17 mouse cellular contexts compared by ENCODE assay signal in genomic region chr12:26436334-26436733, GRCm38 (mm10). TPM values are rescaled to one million over a fixed set of nuclear protein-coding genes. Genes with fewer than 3 reads are reported as not detected.
A peak's percentile ranks its signal among the peaks of the same experiment; 100 is the strongest.
DNase-seq lines count a peak whose midpoint lies in the region; ATAC-seq lines count a peak whose summit lies in the region.
"Had no signal": no experiment of that assay in that cellular context is flagged by ENCODE, and none has a peak within 500 bp of the region (broad histone marks: within the 10 kb centered on the region; RNA-seq: fewer than 3 reads in every experiment).

No protein-coding gene starts in this region.

- no peaks in the 10 kb centered on the region for H3K27me3 ChIP-seq in forebrain, embryonic 15.5 days
- H3K27me3 ChIP-seq: forebrain, embryonic 13.5 days; limb, embryonic 13.5 days; neural tube, embryonic 15.5 days had no signal

- ATAC-seq in forebrain, embryonic 15.5 days (replicated peaks): no peak
- ATAC-seq: forebrain, embryonic 13.5 days had no signal

- peak overlapping the region; percentile 9; the same call in 1 of the 2 replicates for H3K27ac ChIP-seq in brown adipose tissue, adult 24 weeks (replicated peaks; ENCODE audit: low read depth, low read length)
- H3K27ac ChIP-seq in forebrain, embryonic 15.5 days (replicated peaks): no peak overlapping the region
- H3K27ac ChIP-seq: forebrain, embryonic 13.5 days; hindbrain, embryonic 10.5 days; left cerebral cortex, adult 2 months; limb, embryonic 13.5 days; neural tube, embryonic 15.5 days had no signal

- H3K4me1 ChIP-seq in brown adipose tissue, adult 24 weeks (ENCODE audit: control insufficient read depth, insufficient read depth, insufficient read length, low read length): peaks cover 5% of the 10 kb centered on the region; the same call in 1 of the 2 replicates
- no peaks in the 10 kb centered on the region for H3K4me1 ChIP-seq in forebrain, embryonic 15.5 days
- H3K4me1 ChIP-seq: forebrain, embryonic 13.5 days; hindbrain, embryonic 10.5 days; neural tube, embryonic 15.5 days had no signal

- no peak overlapping the region for H3K9ac ChIP-seq in forebrain, embryonic 15.5 days (replicated peaks)
- H3K9ac ChIP-seq: forebrain, embryonic 13.5 days; limb, embryonic 13.5 days; neural tube, embryonic 15.5 days had no signal

- no peaks in the 10 kb centered on the region for H3K9me3 ChIP-seq in forebrain, embryonic 15.5 days
- H3K9me3 ChIP-seq: forebrain, embryonic 13.5 days; hindbrain, embryonic 10.5 days; limb, embryonic 13.5 days; neural tube, embryonic 15.5 days had no signal

- H3K36me3 ChIP-seq in forebrain, embryonic 15.5 days: no peaks in the 10 kb centered on the region
- H3K36me3 ChIP-seq: G1E; hindbrain, embryonic 10.5 days; limb, embryonic 13.5 days; neural tube, embryonic 15.5 days had no signal

- no peak overlapping the region for H3K4me2 ChIP-seq in forebrain, embryonic 15.5 days (replicated peaks)
- H3K4me2 ChIP-seq: forebrain, embryonic 13.5 days; limb, embryonic 13.5 days; midbrain, embryonic 11.5 days; neural tube, embryonic 15.5 days had no signal

- 91% methylated on average over 4 of the region's 4 CpGs for WGBS in forebrain, embryonic 15.5 days

- DNase-seq in heart, adult 18-20 months: peak; percentile 69 to 80
- DNase-seq in heart, postnatal 4 days: no peak
- peak; percentile 59 to 67 for DNase-seq in heart, adult 9 months (ENCODE audit: low spot score in 2 of 2)
- peak; percentile 50 to 66 for DNase-seq in kidney, postnatal 25 days
- DNase-seq in urinary bladder, postnatal 4 days (ENCODE audit: low spot score in 2 of 2): no peak
- no peak for DNase-seq in cerebellum, adult 11 months
- DNase-seq: cerebellum, adult 9-10 months; right cerebral cortex, postnatal 4 days had no signal

- no peak overlapping the region for H3K4me3 ChIP-seq in brown adipose tissue, adult 24 weeks (ENCODE audit: insufficient read depth, low read depth, low read length)
- no peak overlapping the region for H3K4me3 ChIP-seq in forebrain, embryonic 15.5 days
- H3K4me3 ChIP-seq: forebrain, embryonic 13.5 days; hindbrain, embryonic 10.5 days; left cerebral cortex, adult 2 months; limb, embryonic 13.5 days; neural tube, embryonic 15.5 days had no signal

RNA-seq across cellular contexts. Expression of gene Rsad2, which starts 19.9 kb away (rescaled TPM):
- 1 to 10 TPM; 5.8 to 7.8 TPM for total RNA-seq in heart, adult 18-20 months (2021)
- 1 to 10 TPM; 4.3 to 8.2 TPM for total RNA-seq in heart, postnatal 4 days (2021)
- 2.9 and 8.1 TPM in 2 replicates for polyA plus RNA-seq in brown adipose tissue, adult 24 weeks (2012; ENCODE audit: insufficient read depth, insufficient read length, missing spikeins)
- polyA plus RNA-seq in forebrain, embryonic 15.5 days (2015; fragmentation: Nextera tagmentation; extraction: Ambion mirVana): 0.43 and 0.49 TPM in 2 replicates
- polyA plus RNA-seq: G1E had no signal

RNA-seq across cellular contexts. Expression of gene Rnf144a, which starts 21.3 kb away (rescaled TPM):
- total RNA-seq in heart, adult 18-20 months (2021): 10 to 100 TPM in 1 of 2 experiments, 1 to 10 TPM in 1; 9.7 to 12.1 TPM
- 10 to 100 TPM; 33.6 to 39.6 TPM for total RNA-seq in heart, postnatal 4 days (2021)
- 16.9 and 22.9 TPM in 2 replicates for polyA plus RNA-seq in brown adipose tissue, adult 24 weeks (2012; ENCODE audit: insufficient read depth, insufficient read length, missing spikeins)
- 39.6 and 40.2 TPM in 2 replicates for polyA plus RNA-seq in forebrain, embryonic 15.5 days (2015; fragmentation: Nextera tagmentation; extraction: Ambion mirVana)
- polyA plus RNA-seq: G1E had no signal

RNA-seq across cellular contexts. Expression of gene Cmpk2, which starts 32.7 kb away (rescaled TPM):
- total RNA-seq in heart, adult 18-20 months (2021): 1 to 10 TPM; 5.0 to 6.4 TPM
- 1 to 10 TPM; 4.0 to 4.2 TPM for total RNA-seq in heart, postnatal 4 days (2021)
- polyA plus RNA-seq in brown adipose tissue, adult 24 weeks (2012; ENCODE audit: insufficient read depth, insufficient read length, missing spikeins): 5.0 and 6.6 TPM in 2 replicates
- 10.4 and 11.5 TPM in 2 replicates for polyA plus RNA-seq in forebrain, embryonic 15.5 days (2015; fragmentation: Nextera tagmentation; extraction: Ambion mirVana)
- polyA plus RNA-seq: G1E had no signal

Comparison
In these comparisons a context has a peak if more than half of its experiments do, and no peak if none do; other contexts are left out.
1. DNase-seq: peak in heart, adult 18-20 months (2 of 2), heart, adult 9 months (2 of 2) and kidney, postnatal 25 days (2 of 2); none in heart, postnatal 4 days (single experiment), urinary bladder, postnatal 4 days (0 of 2) and cerebellum, adult 11 months (single experiment).